Mouse (Mus musculus): ENCODE results near the gene Ascc3.

Ascc3 gene

DNA sequence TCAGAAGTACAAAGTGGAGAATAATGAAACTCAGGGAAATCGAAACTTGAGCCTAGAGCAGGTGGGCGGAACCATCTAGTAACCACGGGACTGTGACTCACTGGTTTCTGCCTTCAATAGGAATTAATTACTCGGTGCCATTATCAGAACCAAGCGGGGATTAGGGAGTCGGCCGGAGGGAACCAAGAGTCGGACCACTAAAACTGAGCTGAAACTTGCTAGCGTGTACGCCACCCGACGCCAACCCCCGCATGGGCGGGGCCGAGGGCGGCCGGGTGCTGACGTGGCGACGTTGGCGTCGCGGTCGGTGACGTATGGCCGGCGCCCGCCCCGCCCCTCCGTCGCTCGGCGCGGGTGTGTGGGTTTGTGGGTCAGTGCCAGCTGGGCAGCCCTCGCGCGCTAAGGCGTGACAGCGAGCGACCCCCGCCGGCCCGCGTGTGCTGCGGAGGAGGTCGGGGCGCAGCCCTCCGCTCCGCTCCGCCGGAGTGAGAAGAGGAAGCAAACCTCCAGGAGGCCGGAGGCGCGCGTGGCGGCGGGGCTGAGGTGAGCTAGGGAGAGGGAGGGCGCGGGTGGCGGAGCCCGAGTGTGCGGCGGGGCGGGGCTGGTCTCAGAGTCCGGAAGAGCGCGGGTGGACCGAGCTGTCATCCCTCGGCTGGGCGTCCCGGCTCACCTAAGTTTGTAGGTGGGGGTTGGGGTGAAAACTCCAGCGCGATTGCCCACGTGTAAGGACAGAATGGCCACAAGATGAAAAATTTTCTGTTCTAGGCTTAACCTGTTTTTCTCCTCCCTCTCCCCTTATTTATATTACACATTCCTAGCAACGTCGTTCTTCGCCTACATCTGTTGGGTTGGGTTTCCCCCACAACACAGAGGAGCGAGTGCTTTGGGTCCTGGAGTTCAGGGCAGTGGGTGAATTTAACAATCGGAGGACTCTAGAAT is at the start of gene Ascc3:
Ascc3 (plus strand) TSS at position 315 of the 939 bp plus-strand sequence.
- Histone ChIP-seq H3K4me3 (replicated peaks; ENCODE audit: low read length) (peak within 1 kb of the TSS; percentile 95), H3K9me3 (ENCODE audit: low read length) (no peaks in the 10 kb centered on the region), H3K27me3 (ENCODE audit: insufficient read depth, low read length) (peaks cover 4% of the 10 kb centered on the region; the same call in 1 of the 2 replicates), H3K4me1 (replicated peaks; ENCODE audit: low read depth, low read length) (peaks cover 12% of the 10 kb centered on the region; the same call in 1 of the 2 replicates), H3K36me3 (ENCODE audit: insufficient read depth, low read length) (no peaks in the 10 kb centered on the region)
- no peak for TF ChIP-seq CTCF (conservative IDR thresholded peaks at IDR 0.05; ENCODE audit: low read length)
- TF ChIP-seq NANOG (IDR thresholded peaks at IDR 0.05; ENCODE audit: borderline replicate concordance, low read length) = no peak
- no peak for TF ChIP-seq POU5F1 (IDR thresholded peaks at IDR 0.05; ENCODE audit: borderline replicate concordance, low read length)

DNA sequence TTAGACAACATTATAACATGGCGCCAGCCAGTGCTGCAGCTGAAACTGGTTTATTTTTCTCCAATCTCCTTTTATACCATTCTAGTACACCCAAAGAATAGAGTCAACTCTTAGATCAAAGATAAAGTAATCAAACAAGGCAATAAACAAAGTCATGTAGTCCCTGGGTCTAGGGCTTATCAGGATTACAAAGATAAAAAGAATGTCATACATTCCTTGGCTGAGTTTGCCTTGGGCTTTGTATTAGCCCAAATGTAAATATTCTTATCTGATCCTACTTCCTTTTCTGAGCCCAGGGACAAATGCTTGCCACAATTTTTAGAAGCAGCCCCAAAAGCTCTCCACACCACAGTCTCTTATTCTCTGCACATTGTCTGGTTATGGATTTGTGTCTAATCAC is 7.7 kb upstream of the Ascc3 start:
- no peaks in the 10 kb centered on the region for H3K9me3 ChIP-seq (ENCODE audit: low read length)
- TF ChIP-seq POU5F1 (IDR thresholded peaks at IDR 0.05; ENCODE audit: borderline replicate concordance, low read length) (no peak), CTCF (conservative IDR thresholded peaks at IDR 0.05; ENCODE audit: low read length) (no peak), NANOG (IDR thresholded peaks at IDR 0.05; ENCODE audit: borderline replicate concordance, low read length) (no peak)
- peaks cover 4% of the 10 kb centered on the region; the same call in 1 of the 2 replicates for H3K27me3 ChIP-seq (ENCODE audit: insufficient read depth, low read length)
- H3K4me1 ChIP-seq (replicated peaks; ENCODE audit: low read depth, low read length) = no peaks in the 10 kb centered on the region
- no peaks in the 10 kb centered on the region for H3K36me3 ChIP-seq (ENCODE audit: insufficient read depth, low read length)
- no peak overlapping the region for H3K4me3 ChIP-seq (replicated peaks; ENCODE audit: low read length)

DNA sequence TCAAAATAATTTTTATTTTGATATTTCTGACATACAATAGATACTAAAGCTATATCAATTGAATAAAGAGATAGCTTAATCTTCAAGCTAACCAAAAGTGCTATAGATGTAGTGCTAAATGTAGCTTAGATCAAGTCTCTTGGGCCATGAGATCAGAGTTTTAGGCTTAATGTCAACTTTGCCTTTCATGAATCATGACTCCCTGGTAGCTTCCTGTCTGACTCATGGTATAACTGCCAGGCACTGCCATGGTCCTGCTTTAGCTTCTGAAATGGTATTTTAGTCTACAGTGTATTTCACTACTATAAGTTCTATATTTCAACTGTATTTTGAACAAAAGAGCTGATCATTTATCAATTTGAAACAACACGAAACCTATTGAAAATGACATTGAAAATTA is 5.9 kb upstream of the Ascc3 start:
- Histone ChIP-seq H3K36me3 (ENCODE audit: insufficient read depth, low read length) (no peaks in the 10 kb centered on the region), H3K4me3 (replicated peaks; ENCODE audit: low read length) (no peak overlapping the region), H3K9me3 (ENCODE audit: low read length) (no peaks in the 10 kb centered on the region), H3K4me1 (replicated peaks; ENCODE audit: low read depth, low read length) (peaks cover under 1% of the 10 kb centered on the region; the same call in 1 of the 2 replicates), H3K27me3 (ENCODE audit: insufficient read depth, low read length) (peaks cover 4% of the 10 kb centered on the region; the same call in 1 of the 2 replicates)
- TF ChIP-seq NANOG (IDR thresholded peaks at IDR 0.05; ENCODE audit: borderline replicate concordance, low read length) (no peak), POU5F1 (IDR thresholded peaks at IDR 0.05; ENCODE audit: borderline replicate concordance, low read length) (no peak), CTCF (conservative IDR thresholded peaks at IDR 0.05; ENCODE audit: low read length) (no peak)

DNA sequence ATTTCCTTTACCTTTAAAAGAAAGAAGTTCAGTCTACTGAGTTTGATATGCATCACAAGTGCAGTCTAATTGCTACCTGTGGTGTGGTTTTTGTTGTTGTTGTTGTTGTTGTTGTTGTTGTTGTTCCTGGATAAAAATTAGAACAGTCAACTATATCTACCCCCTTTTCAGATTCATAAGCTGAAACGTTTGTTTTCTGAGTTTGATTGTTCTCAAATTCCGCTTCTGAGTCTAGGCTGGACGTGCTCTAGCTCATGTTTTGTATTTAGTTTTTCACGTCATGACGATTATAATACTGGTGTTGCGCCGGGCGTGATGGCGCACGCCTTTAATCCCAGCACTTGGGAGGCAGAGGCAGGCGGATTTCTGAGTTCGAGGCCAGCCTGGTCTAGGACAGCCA is 902 bp downstream of the Ascc3 start:
- Histone ChIP-seq H3K9me3 (ENCODE audit: low read length) (no peaks in the 10 kb centered on the region), H3K27me3 (ENCODE audit: insufficient read depth, low read length) (no peaks in the 10 kb centered on the region), H3K4me3 (replicated peaks; ENCODE audit: low read length) (peak overlapping the region; percentile 95), H3K36me3 (ENCODE audit: insufficient read depth, low read length) (no peaks in the 10 kb centered on the region), H3K4me1 (replicated peaks; ENCODE audit: low read depth, low read length) (peaks cover 12% of the 10 kb centered on the region; the same call in 1 of the 2 replicates)
- TF ChIP-seq NANOG (IDR thresholded peaks at IDR 0.05; ENCODE audit: borderline replicate concordance, low read length) (no peak), CTCF (conservative IDR thresholded peaks at IDR 0.05; ENCODE audit: low read length) (no peak), POU5F1 (IDR thresholded peaks at IDR 0.05; ENCODE audit: borderline replicate concordance, low read length) (no peak)

DNA sequence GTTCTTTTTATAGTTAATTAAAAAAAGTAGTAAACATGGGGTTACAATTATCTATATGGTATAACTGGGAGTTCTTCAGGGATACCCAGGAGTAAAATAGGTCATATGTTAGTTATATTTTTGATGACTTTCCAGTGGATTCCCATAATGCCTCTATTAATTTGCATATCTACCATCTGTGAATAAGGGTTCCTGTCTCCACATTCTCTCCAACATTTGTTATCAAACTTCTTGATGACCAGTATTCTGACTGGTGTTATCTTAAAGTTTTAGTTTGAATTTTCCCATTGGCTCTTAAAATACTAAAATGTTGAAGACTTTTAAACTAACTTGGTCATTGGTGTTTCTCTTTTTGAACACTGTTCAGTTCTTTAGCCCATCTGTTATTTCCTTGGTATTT is 2.9 kb downstream of the Ascc3 start:
- TF ChIP-seq POU5F1 (IDR thresholded peaks at IDR 0.05; ENCODE audit: borderline replicate concordance, low read length) (no peak), NANOG (IDR thresholded peaks at IDR 0.05; ENCODE audit: borderline replicate concordance, low read length) (no peak), CTCF (conservative IDR thresholded peaks at IDR 0.05; ENCODE audit: low read length) (no peak)
- H3K4me3 ChIP-seq (replicated peaks; ENCODE audit: low read length) = no peak overlapping the region
- H3K9me3 ChIP-seq (ENCODE audit: low read length) = no peaks in the 10 kb centered on the region
- no peaks in the 10 kb centered on the region for H3K27me3 ChIP-seq (ENCODE audit: insufficient read depth, low read length)
- no peaks in the 10 kb centered on the region for H3K36me3 ChIP-seq (ENCODE audit: insufficient read depth, low read length)
- H3K4me1 ChIP-seq (replicated peaks; ENCODE audit: low read depth, low read length) = peaks cover 12% of the 10 kb centered on the region; the same call in 1 of the 2 replicates

DNA sequence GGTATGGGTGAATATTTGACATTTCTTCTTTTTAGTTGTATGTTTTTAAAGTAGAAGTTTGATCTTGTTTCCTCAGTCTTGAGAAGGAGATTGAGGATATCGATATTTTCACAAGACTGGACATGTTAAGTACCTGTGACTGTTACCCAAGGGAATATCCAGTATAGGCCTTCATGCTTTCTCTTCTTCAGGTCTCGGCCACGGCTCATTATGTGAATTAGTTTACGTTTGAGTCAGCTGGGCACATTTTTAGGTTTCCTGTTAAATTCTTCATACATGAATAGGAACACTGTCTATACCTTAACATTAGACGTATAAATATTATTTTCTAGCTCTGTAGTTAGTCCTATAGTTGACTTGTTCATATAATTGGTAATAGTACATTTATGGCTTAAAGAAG is 12.4 kb downstream of the Ascc3 start:
- no peaks in the 10 kb centered on the region for H3K36me3 ChIP-seq (ENCODE audit: insufficient read depth, low read length)
- no peak overlapping the region for H3K4me3 ChIP-seq (replicated peaks; ENCODE audit: low read length)
- no peak for TF ChIP-seq POU5F1 (IDR thresholded peaks at IDR 0.05; ENCODE audit: borderline replicate concordance, low read length)
- TF ChIP-seq CTCF (conservative IDR thresholded peaks at IDR 0.05; ENCODE audit: low read length) = no peak
- no peak for TF ChIP-seq NANOG (IDR thresholded peaks at IDR 0.05; ENCODE audit: borderline replicate concordance, low read length)
- no peaks in the 10 kb centered on the region for H3K27me3 ChIP-seq (ENCODE audit: insufficient read depth, low read length)
- H3K4me1 ChIP-seq (replicated peaks; ENCODE audit: low read depth, low read length) = no peaks in the 10 kb centered on the region
- no peaks in the 10 kb centered on the region for H3K9me3 ChIP-seq (ENCODE audit: low read length)

DNA sequence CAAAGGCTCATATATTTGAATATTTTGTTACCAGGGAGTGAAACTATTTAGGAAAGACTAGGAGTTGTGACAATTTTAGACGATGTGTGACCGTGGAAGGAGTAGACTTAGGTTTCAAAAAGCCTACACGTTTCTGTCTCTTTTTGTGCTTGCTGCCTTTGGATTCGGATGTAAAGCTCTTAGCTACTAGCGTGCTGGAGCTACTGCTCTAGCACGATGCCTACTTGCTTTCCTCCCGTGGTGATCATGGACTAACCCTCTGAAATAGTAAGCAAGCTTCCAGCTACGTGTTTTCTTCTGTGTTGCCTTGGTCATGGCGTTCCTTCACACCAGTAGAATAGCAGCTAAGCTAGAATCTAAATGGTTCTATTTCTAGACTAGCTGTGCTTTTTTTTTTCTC is 21.4 kb downstream of the Ascc3 start:
- H3K36me3 ChIP-seq (ENCODE audit: insufficient read depth, low read length) = 0 out of 2 replicates have a peak, but pooled peaks cover 7% of the 10 kb centered on the region
- H3K9me3 ChIP-seq (ENCODE audit: low read length) = no peaks in the 10 kb centered on the region
- TF ChIP-seq NANOG (IDR thresholded peaks at IDR 0.05; ENCODE audit: borderline replicate concordance, low read length) = no peak
- no peak for TF ChIP-seq POU5F1 (IDR thresholded peaks at IDR 0.05; ENCODE audit: borderline replicate concordance, low read length)
- TF ChIP-seq CTCF (conservative IDR thresholded peaks at IDR 0.05; ENCODE audit: low read length) = no peak

DNA sequence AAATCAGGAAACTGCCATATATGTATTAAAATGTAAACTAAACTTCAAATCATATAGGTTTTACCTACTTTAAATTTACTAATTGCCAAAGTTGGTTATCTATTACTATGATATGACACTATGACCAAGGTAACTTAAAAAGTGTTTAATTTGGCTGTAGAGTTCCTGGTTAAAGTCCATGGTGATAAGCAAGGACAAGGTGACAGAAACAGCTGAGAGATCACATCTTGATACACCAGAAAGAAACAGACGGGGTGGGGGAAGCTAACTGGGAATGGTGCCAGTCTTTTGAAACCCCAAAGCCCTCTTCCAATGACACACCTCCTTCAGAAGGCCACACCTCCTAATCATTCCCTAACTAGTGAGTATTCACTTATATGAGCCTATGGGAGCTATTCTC is 33.4 kb downstream of the Ascc3 start:
- no peaks in the 10 kb centered on the region for H3K27me3 ChIP-seq (ENCODE audit: insufficient read depth, low read length)
- no peak for TF ChIP-seq NANOG (IDR thresholded peaks at IDR 0.05; ENCODE audit: borderline replicate concordance, low read length)
- TF ChIP-seq POU5F1 (IDR thresholded peaks at IDR 0.05; ENCODE audit: borderline replicate concordance, low read length) = no peak
- no peak for TF ChIP-seq CTCF (conservative IDR thresholded peaks at IDR 0.05; ENCODE audit: low read length)
- H3K9me3 ChIP-seq (ENCODE audit: low read length) = no peaks in the 10 kb centered on the region

More for the DNA sequence above, 21.4 kb downstream of the Ascc3 start:
- Histone ChIP-seq H3K27me3 (ENCODE audit: insufficient read depth, low read length) (no peaks in the 10 kb centered on the region), H3K4me3 (replicated peaks; ENCODE audit: low read length) (no peak overlapping the region), H3K4me1 (replicated peaks; ENCODE audit: low read depth, low read length) (no peaks in the 10 kb centered on the region)

More for the DNA sequence above, 33.4 kb downstream of the Ascc3 start:
- Histone ChIP-seq H3K36me3 (ENCODE audit: insufficient read depth, low read length) (peaks cover 8% of the 10 kb centered on the region), H3K4me3 (replicated peaks; ENCODE audit: low read length) (no peak overlapping the region), H3K4me1 (replicated peaks; ENCODE audit: low read depth, low read length) (no peaks in the 10 kb centered on the region)
